Mouse (Mus musculus) WW6 (cell line): ENCODE data around the gene Abcb6.

Source experiments
- DNase-seq: peaks from one replicate; pipeline ENCODE4 v3.0.0-alpha.2; 2013; ENCODE audit warnings: low read depth, low spot score

The Abcb6 gene

DNA sequence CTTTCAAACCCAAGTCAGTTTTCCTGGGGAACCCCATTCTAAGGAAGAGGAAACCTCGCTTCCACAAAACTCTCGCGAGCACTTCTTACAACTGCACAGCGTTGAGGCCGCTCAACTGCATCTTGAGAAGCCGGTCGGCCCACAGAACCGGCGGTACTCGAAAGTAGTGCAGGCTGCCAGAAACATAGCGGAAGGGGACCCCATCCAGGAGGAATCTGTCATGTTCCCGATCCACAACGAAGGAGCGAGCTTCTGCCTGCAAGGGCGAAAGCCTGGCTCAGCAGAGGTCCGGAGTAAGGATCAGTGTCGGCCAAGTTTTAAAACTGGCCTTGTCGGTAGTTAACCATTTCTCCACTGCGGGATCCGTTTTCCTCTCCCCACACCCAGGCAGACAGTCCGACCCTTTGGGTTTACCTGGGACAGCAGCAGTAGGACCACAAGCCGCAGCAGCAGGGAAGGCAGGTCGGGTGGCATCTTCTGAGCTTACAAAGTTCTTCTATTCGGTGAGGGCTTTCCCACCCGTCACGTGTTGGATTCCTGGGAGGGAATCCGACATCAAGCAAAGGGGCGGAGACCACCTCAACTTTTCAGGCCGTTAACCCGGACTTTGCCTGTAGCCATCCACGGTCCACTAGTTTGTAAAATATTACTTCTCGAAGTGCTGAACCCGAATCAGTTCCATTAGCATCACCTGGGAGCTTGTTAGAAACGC, 28.9 kb upstream of the Abcb6 start:
- no peak for DNase-seq

DNA sequence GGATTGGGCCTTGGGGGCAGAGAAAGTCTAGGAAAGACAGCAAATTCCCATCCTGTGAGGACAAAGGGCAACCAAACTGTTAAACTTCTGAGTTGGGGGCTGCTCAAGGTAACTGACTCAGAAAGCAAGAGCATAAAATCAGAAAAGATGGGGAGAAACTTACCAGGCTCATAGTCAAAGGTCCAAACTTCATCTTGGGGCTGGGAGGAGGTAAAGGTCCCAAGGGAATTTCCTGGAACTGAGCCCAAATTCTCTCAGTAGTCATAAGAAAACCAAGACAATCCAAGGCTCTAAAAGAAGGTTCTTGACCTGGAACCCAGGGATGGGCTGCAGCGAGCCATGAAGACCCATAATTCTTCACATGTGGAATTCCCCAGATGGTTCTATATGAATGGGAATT, 21.0 kb upstream of the Abcb6 start:
- DNase-seq, result no peak

DNA sequence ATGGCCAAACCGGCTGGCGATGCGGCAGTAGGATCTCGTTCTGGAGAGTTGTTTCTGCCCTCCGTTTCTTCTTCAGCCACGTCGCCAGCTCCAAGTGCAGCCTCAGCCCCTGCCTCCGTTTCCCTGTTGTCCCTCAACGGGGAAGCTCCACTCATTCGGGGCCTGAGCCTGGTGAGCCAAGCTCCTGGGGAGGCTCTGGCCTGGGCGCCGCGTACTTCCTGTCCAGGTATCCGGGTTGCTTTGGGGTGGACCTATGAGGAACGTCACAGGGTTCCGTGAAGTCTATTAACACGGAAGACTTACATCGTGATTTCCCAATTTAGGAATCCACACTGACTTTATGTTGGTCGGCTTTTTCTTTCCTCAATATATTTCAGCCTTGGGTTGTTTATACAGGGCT, 12.3 kb upstream of the Abcb6 start:
- no peak for DNase-seq

DNA sequence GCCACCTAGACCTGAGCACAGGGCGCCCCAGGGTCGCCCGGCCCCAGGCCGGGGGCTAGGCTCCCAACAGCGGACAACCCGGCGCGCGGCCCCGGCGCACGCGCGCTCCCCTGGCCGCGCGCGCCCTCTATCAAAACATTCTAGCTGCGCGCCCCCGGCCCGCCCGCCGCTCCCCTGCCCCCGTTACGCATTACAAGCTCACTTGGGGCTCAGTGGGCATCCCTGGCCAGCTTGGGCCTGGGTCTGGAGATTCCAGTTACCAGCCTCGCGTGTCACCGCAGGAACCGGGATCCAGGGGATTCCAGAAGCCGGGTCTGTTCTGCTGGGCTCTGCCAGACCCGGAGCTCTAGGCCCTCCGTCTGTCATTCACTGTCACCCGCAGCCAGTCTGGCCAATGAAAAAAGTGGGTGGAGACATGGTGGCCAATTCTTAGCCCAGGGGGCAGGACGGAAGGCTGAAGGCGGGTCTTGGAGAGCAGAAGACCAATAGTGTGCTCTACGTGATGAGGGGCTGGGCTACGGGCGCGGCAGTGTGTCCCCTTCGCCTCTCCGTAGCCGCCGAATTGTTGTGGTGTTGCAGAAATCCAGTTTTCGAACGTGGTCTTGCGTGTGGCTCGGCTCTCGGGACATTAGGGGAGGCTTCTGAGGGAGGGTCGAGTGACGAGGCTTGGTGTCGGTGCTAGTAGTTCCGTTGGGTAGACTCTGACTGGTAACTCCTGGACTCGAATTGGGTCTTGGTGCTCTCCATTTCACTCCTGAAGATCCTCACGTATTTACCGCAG, 11.6 kb upstream of the Abcb6 start, which contains the start of the genes Ankzf1 and Atg9a:
Gene Ankzf1 (plus strand): TSS at position 530 of the 781 bp plus-strand sequence.
Gene Atg9a (minus strand): TSS at position 575 of the 781 bp plus-strand sequence.
- peak; percentile 95 for DNase-seq

DNA sequence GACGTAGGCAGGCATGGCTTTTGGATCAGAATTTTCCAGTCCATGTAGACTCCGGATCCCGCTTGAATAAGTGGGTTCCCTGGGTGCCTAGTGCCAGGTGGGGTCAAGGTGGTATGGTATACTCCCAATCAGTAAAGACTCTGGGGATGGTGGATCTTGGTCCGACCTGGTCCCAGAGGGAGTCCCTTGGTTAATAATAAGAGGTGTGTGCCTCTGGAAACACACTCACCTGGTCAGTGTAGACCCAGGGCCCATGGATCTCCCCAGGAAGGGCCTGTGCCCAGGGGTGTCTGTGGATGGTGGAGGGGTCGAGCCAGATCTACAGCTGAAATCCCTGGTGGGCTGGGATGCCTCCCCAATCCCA, 11.0 kb upstream of the Abcb6 start:
- DNase-seq, result no peak

DNA sequence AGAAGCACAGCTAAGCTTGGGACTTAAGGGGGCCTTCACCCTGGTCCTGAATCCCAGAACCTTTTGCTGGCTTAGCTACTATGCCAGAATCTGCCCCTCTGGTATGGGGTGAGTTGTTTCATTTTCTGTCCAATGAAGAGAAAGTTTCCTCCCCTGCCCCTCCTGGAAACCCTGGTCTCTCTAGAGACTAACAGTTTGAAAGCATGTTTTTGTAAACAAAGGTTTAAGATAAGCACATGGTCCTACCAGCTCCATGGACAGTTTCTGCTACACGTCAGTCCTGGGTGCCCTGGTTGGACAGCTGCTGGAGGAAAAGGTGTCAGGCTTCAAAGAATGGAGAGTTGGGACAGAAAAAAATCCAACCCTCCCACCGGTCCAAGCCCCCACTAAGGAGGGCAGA, 10.4 kb upstream of the Abcb6 start:
- DNase-seq, result no peak

DNA sequence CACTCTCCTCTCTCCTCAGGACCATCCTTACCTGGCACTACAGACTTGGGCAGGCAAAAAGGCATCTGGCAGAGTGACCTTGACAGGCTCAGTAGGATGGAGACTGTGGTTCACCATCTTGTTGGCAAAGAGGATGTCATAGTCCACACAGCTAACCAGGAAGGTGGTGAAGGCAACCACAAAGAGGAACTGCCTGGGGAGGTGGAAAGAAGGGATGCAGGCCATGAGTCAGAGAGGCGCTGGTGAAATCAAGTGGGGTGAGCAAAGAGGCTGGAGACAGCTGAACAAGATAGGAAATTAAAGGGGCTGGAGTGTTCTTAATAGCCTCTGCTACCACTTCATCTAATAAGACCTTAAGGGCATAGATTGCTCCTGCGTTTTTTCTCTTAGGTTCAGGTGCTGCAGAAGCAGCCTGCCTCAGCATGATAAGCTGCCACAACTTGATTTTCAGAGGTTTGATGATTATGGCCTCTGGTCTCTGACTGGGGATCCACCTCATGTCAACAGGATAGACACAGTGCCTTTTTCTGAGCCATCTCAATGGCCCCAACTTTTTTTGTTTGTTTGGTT, 7.8 kb upstream of the Abcb6 start:
- DNase-seq, result no peak

DNA sequence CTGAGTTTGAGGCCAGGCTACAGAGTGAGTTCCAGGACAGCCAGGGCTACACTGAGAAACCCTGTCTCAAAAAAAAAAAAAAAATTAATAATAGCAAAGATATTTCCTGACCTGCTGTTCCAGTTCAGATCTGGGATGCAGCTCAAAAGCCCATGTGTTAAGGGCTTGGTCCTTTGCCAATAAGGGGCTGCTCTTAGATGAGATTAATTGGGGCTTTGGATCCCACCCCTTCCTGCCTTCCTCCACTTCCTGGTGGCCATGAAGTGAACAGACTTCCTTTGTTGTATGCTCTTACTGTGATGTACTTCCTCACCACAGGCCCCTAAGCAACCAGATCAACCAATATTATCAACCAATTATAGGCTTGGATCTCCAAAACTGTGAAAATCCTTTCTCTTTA, 6.9 kb upstream of the Abcb6 start:
- DNase-seq, result no peak

DNA sequence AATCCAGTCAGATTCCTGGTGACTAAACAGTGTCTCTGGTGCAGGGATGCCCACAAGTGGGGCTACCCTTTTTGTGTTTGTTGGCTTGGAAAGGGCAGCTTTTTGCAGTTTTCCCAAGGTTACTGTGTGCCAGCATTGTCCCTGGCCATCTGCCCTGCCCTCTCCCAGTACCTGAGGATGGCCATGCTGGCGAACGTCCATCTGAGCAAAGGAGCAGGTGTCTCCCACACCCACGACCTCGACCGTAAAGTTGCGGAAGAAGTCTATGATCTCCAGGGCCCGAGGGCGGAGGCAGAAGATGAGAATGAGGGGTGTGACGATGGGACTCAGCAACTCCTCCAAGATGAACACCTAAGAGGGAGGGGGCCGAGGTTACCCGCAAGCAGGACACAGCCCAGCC, 5.3 kb upstream of the Abcb6 start:
- DNase-seq, result no peak

DNA sequence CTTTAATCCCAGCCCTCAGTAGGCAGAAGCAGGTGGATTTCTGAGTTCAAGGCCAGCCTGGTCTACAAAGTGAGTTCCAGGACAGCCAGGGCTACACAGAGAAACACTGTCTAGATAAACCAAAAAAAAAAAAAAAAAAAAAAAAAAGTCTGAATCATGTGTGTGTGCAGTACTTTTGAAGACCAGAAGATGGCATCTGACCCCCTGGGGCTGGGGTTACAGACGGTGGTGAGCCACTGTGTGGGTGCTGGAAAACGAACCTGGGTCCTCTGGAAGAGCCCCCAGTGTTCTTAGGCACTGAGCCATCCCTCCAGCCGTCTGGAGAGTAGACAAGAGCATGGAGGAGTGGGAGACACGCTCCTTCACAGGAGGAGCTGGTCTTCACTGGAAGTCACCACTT, 2.0 kb upstream of the Abcb6 start:
- DNase-seq, result no peak

DNA sequence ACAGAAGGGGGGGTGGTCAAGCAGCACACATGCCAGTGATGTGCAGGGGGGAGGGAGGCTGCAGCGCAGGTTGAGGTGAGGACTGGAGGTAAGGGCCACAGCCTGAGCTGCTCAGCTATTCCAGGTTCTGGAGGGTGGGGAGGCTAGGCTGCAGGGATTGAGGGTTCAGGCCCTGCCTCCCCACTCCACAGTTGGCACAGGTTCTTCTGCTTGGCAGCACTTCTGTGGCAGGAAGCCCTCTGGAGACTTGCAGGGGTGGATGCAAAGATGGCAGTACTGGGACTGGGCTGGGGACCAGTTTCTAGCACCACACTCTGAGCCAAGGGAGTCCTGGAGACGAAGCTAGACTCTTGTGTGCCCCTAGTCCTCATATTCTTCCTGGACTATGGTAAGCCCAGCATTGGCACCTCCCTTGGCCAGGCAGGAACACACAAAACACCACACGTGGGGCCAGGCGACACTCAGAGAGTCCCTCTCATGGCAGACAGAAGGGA, 1.2 kb upstream of the Abcb6 start:
- DNase-seq, result no peak

DNA sequence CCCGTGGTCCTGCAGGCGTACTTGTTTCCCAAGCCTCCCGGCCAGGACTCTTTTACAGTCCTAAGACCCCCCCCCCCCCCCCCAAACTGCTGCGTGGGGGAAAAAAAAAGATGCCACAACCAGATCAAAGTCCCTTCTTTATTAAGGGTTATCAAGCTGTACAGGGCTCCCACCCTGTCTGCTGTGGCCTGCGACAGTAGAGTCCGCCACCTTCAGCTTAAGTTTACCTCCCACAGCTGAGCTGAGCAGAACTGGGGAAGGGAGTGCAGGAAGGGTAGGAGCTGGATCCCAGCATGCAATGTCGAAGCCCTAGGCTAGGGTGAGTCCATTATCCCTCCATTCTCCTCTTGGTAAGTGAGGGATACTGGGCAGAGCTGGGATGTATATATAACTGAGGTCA, 549 bp upstream of the Abcb6 start:
- DNase-seq, result no peak

DNA sequence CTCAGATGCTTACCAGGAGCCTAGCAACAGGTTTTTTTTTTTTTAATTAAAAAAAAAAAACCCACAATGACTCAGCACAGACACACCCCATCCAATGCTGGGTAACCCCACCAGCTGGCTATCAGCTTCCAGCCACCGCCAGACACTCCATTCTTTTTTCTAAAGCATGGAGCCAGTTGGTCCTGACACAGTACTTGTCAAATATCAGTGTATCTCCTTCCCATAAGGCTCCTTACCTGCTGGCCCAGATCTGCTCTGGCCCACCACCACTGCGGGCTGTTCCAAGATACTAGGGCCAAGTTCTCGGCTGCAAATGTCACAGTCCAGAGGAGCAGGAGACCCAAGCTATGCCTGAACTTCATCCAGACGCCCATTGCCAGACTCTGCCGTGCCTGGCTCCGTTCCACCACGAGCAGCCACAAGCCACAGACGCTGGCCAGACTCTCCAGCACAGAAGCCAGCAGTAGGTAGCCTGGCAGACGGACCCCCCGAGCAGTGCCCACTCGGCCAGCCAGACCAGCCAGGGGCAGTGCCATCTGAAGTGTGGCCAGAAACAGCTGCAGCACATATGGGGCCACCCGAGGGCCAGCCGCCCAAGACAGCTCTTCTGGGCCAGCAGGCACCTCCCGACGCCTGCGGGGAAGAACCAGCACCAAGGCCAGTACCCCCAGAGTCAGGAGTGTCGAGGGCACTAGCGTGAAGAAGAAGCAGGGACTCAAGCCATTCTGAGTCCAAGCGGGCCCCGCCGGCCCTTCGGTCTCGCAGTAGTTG, 673 bp downstream of the Abcb6 start:
- DNase-seq, result no peak

DNA sequence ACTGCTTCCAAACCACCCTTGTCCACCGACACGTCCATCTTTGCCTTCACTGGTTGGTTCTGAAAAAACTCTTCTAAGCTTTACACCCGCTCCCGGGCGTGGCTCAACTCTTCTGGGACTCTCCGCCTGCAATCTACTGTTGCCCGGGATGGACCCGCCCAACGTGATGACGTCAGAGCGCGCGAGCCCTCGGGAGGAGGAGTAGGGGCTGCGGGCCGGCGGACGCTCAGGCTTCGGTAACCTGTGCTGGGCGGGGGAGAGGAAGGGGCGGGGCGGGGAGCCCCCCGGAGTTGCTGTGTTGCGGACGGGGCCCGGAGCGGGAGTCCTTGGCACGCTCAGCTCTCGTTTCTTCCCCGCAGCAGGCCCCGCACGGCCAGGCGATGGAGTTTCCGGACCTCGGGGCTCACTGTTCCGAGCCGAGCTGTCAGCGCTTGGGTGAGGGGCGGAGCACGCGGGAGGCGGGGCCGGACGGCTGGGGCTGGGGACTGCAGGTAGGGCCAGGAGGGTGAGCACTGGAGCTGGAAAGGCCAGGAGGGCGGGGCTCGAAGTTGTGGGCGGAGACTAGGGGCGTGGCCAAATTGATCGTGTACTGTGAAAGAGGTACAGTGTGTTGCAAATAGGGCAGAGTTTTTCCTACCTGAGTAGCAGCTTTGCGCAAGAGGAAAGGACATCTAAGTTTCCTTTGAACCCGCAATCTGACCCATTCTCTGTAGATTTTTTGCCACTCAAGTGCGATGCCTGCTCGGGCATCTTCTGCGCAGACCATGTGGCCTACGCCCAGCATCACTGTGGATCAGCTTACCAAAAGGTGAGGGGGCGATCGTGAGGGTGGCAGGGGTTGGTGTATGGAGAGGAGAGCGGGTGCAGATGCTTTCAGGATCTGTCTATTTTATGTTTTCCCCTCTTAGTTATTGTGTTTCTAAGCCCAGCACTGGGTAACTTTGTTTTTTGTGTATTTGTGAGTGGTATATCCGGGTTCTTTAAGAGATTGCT, 11.4 kb downstream of the Abcb6 start, which contains the start of gene Zfand2b:
Gene Zfand2b (plus strand): TSS at position 175 of the 993 bp plus-strand sequence.
- peak; percentile 90 for DNase-seq

DNA sequence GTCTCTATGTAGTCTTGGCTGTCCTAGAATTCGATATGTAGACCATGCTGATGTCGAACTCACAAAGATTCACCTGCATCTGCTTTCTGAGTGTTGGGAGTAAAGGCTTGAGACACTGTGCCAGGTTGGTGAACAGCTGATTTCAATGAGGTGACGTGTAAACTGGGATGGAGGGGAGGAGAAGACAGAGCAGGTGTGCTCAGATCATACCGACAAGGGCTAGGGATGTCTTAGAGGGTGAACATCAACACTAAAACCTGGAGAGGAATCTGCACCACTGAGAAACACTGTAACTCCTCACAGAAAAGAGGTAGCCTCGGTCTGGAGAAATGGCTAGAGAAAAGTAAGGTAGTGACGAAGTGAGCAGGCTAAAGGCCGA, 12.1 kb downstream of the Abcb6 start:
- no peak for DNase-seq

DNA sequence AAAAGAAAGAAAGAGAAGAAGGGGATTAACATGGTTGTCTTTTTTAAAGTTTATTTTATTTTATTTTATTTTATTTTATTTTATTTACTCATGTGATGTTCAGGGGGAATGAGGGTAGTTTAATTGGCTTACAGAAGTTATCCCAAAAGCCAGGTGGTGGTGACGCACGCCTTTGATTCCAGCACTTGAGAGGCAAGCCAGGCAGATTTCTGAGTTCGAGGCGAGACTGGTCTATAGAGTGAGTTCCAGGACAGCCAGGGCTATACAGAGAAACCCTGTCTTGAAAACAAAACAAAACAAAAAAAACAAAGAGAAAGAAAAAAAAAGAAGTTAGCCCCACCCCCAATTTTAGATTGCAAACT, 20.0 kb downstream of the Abcb6 start:
- no peak for DNase-seq

DNA sequence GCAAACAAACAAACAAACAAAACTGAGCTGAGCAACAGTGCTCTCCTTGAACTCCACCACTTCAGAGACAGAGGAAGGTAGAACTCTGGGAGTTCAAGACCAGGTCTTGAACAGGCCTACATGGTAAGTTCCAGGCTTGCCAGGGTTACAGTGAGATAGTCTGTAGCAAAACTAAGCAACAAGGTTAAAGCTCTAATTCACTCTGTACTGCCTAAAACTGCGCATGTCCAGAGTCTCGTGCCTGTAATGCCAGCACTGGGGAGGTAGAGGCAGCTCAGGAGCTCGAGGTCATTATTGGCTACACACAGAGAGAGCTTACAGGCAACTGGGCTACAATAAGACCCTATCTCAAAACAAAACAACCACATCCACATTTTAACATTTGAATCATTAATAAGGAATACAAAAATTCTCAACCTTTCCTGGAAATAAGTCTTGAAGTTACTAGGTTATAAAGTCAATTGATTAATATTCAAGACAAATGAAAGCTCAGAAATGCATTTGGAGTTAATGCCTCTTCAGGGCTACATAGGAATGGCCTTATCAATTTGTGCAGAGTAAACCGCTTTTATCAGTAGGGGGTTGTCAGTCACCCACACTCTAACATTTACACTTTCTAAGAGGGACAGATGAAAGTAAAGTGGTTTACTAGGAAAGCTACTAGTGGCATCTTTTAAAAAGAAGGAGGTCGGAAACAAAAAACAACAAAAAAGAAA, 20.5 kb downstream of the Abcb6 start:
- DNase-seq, result no peak

DNA sequence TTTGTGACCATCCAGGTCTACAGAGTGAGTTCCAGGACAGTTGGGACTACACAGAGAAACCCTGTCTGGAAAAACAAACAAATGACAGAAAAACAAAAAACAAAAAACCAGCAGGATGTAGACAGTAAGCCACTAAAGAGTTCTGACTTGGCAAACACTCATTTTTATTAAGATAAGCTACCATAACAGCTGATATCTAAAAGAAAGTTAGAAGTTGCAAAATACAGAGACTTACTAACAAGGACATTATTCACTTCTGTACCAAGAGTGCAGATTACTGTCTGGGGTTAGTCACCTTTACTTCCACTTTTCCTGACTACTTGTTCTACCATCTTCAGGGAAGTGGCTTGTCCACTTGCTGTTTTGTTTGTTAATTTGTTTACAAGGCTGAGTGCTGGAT, 21.2 kb downstream of the Abcb6 start:
- DNase-seq, result no peak

DNA sequence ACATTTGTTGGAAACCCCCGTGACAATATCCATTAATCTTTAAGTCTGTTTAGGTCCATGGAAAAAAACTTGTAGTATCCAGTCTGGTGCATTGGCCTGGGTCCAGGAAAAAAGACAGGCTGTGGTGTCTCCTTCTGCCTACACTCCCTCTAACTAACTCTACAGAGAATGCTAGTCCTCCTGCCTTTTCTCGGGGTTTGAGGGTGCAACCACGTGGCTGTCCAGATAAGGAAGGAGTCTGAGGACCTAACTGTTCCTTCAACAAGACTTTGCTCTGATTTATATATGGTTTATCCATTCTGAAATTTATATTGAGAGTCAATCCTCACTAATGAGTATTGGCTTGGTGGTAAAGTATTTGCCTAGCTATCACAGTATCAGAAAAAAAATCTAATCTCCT, 24.4 kb downstream of the Abcb6 start:
- no peak for DNase-seq

DNA sequence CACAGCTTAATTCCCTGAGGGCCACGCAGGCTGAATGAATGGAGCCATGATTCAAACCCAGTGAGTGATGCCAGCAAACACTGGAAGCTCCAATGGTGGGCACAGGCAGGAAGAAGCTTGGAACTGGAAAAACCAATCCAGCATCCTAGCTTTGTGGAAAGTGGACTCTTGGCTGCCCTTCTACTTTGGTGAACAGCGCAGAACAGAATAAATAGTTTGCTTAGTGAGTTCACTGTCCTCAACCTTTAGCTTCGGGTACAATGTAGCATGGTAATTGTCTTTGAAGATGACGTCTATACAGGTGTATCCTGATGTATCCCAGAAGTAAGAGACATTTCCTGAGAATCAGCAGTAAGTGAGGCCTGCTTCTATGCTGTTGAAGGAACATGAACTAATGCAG, 31.5 kb downstream of the Abcb6 start:
- no peak for DNase-seq
